Mouse (Mus musculus) midbrain, embryonic 15.5 days (tissue): ENCODE data around the gene Mcemp1. TPM values are rescaled to one million over a fixed set of nuclear protein-coding genes. Genes with fewer than 3 reads are reported as not detected.

Source experiments
- ATAC-seq: fragments of 200-750 bp; cut with Nextera tagmentation; replicated peaks from 2 replicates; pipeline ENCODE4 v1.8.0; 2017; ENCODE audit warnings: moderate TSS enrichment
- H3K27ac ChIP-seq: fragments of 300-500 bp; sonication (generic); 2 replicates; pipeline ENCODE4 v1.5.1; 2015; ENCODE audit warnings: mild to moderate bottlenecking, inconsistent platforms
- H3K27me3 ChIP-seq: fragments of 300-500 bp; sonication (generic); replicated peaks from 2 replicates; pipeline ENCODE4 v1.6.1; 2015; ENCODE audit warnings: inconsistent platforms
- H3K36me3 ChIP-seq: fragments of 300-500 bp; sonication (generic); replicated peaks from 2 replicates; pipeline ENCODE4 v1.6.1; 2015; ENCODE audit warnings: inconsistent platforms
- H3K4me1 ChIP-seq: fragments of 300-500 bp; sonication (generic); 2 replicates; pipeline ENCODE4 v1.6.1; 2015; ENCODE audit warnings: inconsistent platforms
- H3K4me2 ChIP-seq: fragments of 300-500 bp; sonication (generic); 2 replicates; pipeline ENCODE4 v1.6.1; 2015; ENCODE audit warnings: inconsistent platforms, mild to moderate bottlenecking, moderate library complexity
- H3K4me3 ChIP-seq: fragments of 300-500 bp; sonication (generic); 2 replicates; pipeline ENCODE4 v1.5.1; 2015; ENCODE audit warnings: mild to moderate bottlenecking, inconsistent platforms
- H3K9ac ChIP-seq: fragments of 300-500 bp; sonication (generic); 2 replicates; pipeline ENCODE4 v1.6.1; 2015; ENCODE audit warnings: mild to moderate bottlenecking, inconsistent platforms
- H3K9me3 ChIP-seq: fragments of 300-500 bp; sonication (generic); 2 replicates; pipeline ENCODE4 v1.6.1; 2016; ENCODE audit warnings: inconsistent platforms
- WGBS: fragments of 180-500 bp; shearing (Covaris S2); methylation state at CpG from one replicate; pipeline ENCODE4 v1.1.7; 2015; ENCODE audit warnings: mixed read lengths; 5-methylcytosine and 5-hydroxymethylcytosine counted together
- polyA plus RNA-seq: library from polyadenylated mRNA; unstranded; fragments of >200 nt; fragmentation: Nextera tagmentation; extraction: Ambion mirVana; gene quantifications from 2 replicates; pipeline ENCODE4 v1.2.1, GENCODE M21; 2015

Gene Mcemp1
- polyA plus RNA-seq, 1 experiment from 2014 or later, result 0.26 TPM

DNA sequence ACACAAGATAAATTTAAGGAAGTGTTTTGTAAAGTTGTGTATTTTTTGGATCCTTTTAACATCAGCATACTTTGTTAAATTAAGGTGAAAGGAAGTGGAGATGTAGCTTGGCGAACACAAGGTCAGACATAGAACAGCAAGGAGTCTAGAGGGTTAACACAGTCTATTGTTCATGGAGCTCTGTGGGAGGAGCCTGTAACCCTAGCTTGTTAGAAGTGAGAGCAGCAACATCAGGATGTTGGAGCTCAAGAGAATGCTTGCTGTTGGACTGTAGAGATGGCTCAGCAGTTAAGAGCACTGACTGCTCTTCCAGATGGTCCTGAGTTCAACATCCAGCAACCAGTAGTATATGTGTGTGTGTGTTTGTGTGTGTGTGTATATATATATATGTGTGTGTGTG lies 16.6 kb upstream of the Mcemp1 start:
- Histone ChIP-seq H3K27me3 (no peaks in the 10 kb centered on the region), H3K4me1 (no peaks in the 10 kb centered on the region), H3K36me3 (no peaks in the 10 kb centered on the region), H3K9ac (no peak overlapping the region), H3K27ac (no peak overlapping the region), H3K4me2 (no peak overlapping the region), H3K9me3 (no peaks in the 10 kb centered on the region), H3K4me3 (no peak overlapping the region)
- no peak for ATAC-seq
- 36% methylated on average over 1 of the region's 1 CpGs for WGBS

DNA sequence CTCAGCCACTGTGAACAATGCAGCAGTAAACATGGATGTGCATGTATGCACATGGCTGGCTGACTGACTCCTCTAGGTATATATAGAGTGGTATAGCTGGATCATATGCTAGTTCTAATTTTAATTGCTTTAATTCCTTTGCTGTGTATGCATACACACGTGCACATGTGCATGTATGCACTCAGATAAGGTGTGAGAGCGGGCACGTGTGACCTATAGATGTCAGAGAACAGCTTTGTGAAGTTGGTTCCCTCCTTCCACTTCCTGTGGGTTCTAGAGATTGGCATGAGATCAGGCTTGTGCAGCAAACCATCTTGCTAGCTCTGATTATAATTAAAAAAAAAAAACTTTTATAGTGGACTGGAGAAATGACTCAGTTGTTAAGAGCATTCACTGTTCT lies 12.7 kb upstream of the Mcemp1 start:
- 69% methylated on average over 3 of the region's 3 CpGs for WGBS
- H3K4me1 ChIP-seq, result peaks cover 9% of the 10 kb centered on the region
- H3K36me3 ChIP-seq, result no peaks in the 10 kb centered on the region
- no peak overlapping the region for H3K4me3 ChIP-seq
- no peaks in the 10 kb centered on the region for H3K27me3 ChIP-seq
- H3K9ac ChIP-seq, result no peak overlapping the region
- no peaks in the 10 kb centered on the region for H3K9me3 ChIP-seq
- H3K27ac ChIP-seq, result no peak overlapping the region
- no peak overlapping the region for H3K4me2 ChIP-seq
- ATAC-seq, result no peak

DNA sequence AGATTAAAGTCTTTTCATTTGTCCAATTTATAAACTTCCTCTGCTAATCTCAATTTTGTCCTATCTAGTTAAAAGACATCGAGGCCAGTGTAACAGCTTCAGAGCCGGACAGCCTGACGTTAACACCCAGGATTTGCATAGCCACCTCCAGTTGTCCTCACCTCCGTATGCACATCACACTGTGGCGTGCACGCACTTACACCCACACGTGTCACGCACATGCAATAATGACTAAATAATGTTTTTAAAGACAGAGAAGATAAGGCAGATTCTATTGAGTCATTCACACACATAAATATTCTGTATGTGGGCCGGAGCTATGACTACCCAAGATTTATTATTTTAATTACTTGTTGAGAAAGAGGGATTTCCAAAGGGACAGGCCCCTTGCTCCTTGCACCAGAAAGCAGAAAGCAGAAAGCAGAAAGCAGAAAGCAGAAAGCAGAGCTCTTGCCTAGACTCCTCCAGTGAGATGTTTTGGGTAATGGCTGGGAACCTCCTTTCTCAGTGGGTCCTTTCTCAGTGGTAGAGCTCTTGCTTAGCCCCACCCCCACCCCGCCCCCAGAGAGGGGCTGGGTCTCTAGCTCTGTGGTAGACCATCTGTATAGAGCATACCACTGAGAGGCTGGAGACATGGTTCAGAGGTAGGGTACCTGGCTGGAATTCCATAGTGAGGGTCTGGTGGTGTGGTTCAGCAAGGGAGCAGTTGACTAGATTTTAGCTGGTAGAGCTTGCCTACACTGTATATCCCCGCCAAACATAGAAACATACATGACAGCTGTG lies 10.6 kb upstream of the Mcemp1 start:
- no peak for ATAC-seq
- Histone ChIP-seq H3K27me3 (no peaks in the 10 kb centered on the region), H3K4me1 (peaks cover 9% of the 10 kb centered on the region), H3K9ac (no peak overlapping the region), H3K36me3 (no peaks in the 10 kb centered on the region), H3K4me3 (no peak overlapping the region), H3K27ac (no peak overlapping the region), H3K4me2 (no peak overlapping the region), H3K9me3 (no peaks in the 10 kb centered on the region)
- 75% methylated on average over 11 of the region's 11 CpGs for WGBS

DNA sequence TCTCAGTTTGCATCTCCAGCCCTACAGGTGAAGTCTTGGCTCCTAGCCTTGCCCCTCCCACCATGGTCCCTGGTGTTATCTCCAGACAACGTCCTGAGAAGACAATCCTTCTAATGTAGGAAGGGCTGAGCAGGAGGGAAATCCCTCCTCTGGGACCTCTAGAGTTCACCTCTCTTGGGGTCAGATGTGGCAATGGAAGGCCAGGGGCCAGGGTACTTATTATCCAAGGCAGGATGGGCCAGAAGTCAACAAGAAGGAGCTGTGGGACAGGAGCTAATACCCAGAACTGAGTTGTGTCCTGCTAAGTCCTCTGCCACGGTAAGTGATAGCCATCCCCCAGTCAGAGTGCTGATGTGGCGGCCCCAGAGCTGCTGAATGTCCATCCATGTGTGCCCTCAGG lies 10.0 kb upstream of the Mcemp1 start, which contains the start of gene Retn:
Gene Retn (plus strand): TSS at position 245 of the 400 bp plus-strand sequence.
- H3K4me1 ChIP-seq, result peaks cover 9% of the 10 kb centered on the region
- no peak for ATAC-seq

GRCm38 (mm10) chr8:3656725-3657381 lies 8.7 kb upstream of the Mcemp1 start:
- H3K9me3 ChIP-seq, result no peaks in the 10 kb centered on the region
- H3K9ac ChIP-seq, result no peak overlapping the region
- H3K4me2 ChIP-seq, result peak overlapping the region; percentile 16; the same call in 1 of the 2 replicates
- ATAC-seq, result peak; percentile 77
- H3K4me1 ChIP-seq, result peaks cover 9% of the 10 kb centered on the region
- no peaks in the 10 kb centered on the region for H3K27me3 ChIP-seq
- no peaks in the 10 kb centered on the region for H3K36me3 ChIP-seq
- WGBS, result 20% methylated on average over 7 of the region's 7 CpGs
- H3K27ac ChIP-seq, result no peak overlapping the region
- H3K4me3 ChIP-seq, result 0 out of 2 replicates have a peak overlapping the region, but pooled peaks have one; percentile 9

More for the DNA sequence above, 10.0 kb upstream of the Mcemp1 start, which contains the start of gene Retn:
- no peaks in the 10 kb centered on the region for H3K36me3 ChIP-seq
- no peak within 1 kb of the TSS for H3K4me3 ChIP-seq
- WGBS, result 72% methylated on average over 3 of the region's 3 CpGs
- no peaks in the 10 kb centered on the region for H3K27me3 ChIP-seq
- no peak within 1 kb of the TSS for H3K27ac ChIP-seq
- H3K9me3 ChIP-seq, result no peaks in the 10 kb centered on the region
- no peak within 1 kb of the TSS for H3K9ac ChIP-seq
- no peak within 1 kb of the TSS for H3K4me2 ChIP-seq

DNA sequence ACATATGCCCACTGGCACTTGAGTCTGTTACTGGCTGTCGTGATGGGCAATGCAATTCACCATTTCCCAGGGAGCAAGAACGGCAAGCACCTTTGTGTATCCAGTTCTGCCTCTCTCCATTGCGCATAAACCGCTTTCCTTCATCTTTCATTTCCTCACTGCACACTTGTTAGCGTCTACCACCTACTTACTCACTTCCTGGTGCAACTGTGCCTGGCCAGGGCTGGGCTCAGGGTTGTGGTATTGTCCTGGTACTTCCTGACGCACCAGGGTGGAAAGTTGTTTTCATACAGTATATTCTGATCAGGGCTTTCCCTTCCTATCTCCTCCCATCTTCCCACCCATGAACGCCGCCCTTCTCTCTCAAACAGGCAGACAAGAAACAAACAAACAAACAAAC lies 4.7 kb upstream of the Mcemp1 start:
- no peaks in the 10 kb centered on the region for H3K27me3 ChIP-seq
- peaks cover 9% of the 10 kb centered on the region for H3K4me1 ChIP-seq
- H3K4me3 ChIP-seq, result no peak overlapping the region
- 86% methylated on average over 8 of the region's 8 CpGs for WGBS
- no peak overlapping the region for H3K27ac ChIP-seq
- H3K9ac ChIP-seq, result no peak overlapping the region
- no peaks in the 10 kb centered on the region for H3K9me3 ChIP-seq
- H3K4me2 ChIP-seq, result no peak overlapping the region
- no peak for ATAC-seq
- H3K36me3 ChIP-seq, result no peaks in the 10 kb centered on the region

DNA sequence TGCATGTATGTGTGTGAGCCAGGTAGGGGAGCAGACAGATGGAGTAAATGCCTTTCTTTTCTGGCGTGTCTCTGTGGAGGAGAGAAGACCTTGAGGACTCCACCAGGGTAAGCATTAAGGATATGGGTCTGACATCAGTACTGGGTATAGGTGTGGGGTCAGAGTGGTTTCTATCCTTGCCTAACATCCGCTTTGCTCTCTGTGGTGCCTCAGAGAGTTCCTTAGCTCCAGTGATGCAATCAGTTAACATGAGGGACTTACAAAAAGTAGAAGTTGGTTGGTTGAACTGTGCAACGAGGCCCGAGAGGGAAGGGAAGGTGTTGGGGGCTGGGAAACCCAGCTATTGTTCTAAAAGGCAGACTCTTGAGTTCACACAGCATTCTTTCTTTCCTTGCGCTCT lies 1.1 kb upstream of the Mcemp1 start:
- H3K9me3 ChIP-seq, result no peaks in the 10 kb centered on the region
- H3K9ac ChIP-seq, result no peak overlapping the region
- no peaks in the 10 kb centered on the region for H3K36me3 ChIP-seq
- ATAC-seq, result no peak
- 63% methylated on average over 5 of the region's 5 CpGs for WGBS
- H3K27ac ChIP-seq, result no peak overlapping the region
- H3K4me3 ChIP-seq, result no peak overlapping the region
- no peak overlapping the region for H3K4me2 ChIP-seq
- H3K4me1 ChIP-seq, result no peaks in the 10 kb centered on the region
- H3K27me3 ChIP-seq, result no peaks in the 10 kb centered on the region

DNA sequence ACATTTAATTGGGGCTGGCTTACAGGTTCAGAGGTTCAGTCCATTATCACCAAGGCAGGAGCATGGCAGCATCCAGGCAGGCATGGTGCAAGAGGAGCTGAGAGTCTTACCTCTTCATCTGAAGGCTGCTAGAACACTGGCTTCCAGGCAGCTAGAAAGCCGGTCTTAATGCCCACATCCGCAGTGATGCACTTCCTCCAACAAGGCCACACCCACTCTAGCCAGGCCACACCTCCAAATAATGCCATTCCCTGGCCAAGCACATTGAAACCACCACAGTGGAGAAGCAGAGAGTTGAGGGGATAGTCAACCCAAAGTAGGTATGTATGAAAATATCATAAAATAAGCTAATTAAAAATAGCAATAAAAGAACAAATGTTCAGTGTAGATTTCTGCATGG lies 4.8 kb downstream of the Mcemp1 start:
- no peaks in the 10 kb centered on the region for H3K9me3 ChIP-seq
- no peak for ATAC-seq
- no peaks in the 10 kb centered on the region for H3K36me3 ChIP-seq
- WGBS, result 83% methylated on average over 2 of the region's 2 CpGs
- H3K9ac ChIP-seq, result no peak overlapping the region
- H3K4me3 ChIP-seq, result no peak overlapping the region
- H3K27ac ChIP-seq, result no peak overlapping the region
- 0 out of 2 replicates have a peak, but pooled peaks cover 7% of the 10 kb centered on the region for H3K4me1 ChIP-seq
- H3K27me3 ChIP-seq, result no peaks in the 10 kb centered on the region
- no peak overlapping the region for H3K4me2 ChIP-seq

DNA sequence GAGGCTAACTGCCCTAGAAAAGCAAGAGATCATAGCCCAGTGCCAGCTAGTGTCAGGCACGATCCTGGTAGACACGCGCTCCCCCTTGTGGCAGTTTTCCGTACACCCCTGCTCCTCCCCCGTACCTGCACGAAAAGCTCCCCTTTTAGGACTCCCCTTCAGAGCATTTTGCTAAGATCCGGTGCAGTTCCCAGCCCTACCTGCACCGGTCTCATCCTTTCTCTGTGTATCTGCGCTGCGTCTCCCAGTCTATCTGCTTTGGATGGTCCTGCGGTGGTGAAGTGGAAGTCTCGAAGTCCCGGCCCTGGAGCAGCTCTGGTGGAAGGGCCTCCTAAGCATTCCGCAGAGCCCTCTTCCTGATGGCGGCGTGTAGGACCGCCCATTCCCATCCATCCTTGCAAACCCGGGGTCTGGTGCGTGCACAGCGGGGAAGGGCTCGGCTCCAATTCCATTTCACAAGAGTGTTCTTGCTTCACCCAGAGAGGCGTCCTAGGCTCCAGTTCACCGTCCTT lies 6.5 kb downstream of the Mcemp1 start, which contains the start of gene Fcor:
Gene Fcor (minus strand): TSS at position 383 of the 512 bp plus-strand sequence.
- Histone ChIP-seq H3K36me3 (no peaks in the 10 kb centered on the region), H3K4me2 (peak within 1 kb of the TSS; percentile 56), H3K27me3 (no peaks in the 10 kb centered on the region), H3K9me3 (no peaks in the 10 kb centered on the region), H3K27ac (peak within 1 kb of the TSS; percentile 75), H3K4me3 (peak within 1 kb of the TSS; percentile 53), H3K9ac (peak within 1 kb of the TSS; percentile 42), H3K4me1 (peaks cover 12% of the 10 kb centered on the region; the same call in 1 of the 2 replicates)
- WGBS, result under 1% methylated on average over 23 of the region's 23 CpGs
- peak; percentile 89 for ATAC-seq

DNA sequence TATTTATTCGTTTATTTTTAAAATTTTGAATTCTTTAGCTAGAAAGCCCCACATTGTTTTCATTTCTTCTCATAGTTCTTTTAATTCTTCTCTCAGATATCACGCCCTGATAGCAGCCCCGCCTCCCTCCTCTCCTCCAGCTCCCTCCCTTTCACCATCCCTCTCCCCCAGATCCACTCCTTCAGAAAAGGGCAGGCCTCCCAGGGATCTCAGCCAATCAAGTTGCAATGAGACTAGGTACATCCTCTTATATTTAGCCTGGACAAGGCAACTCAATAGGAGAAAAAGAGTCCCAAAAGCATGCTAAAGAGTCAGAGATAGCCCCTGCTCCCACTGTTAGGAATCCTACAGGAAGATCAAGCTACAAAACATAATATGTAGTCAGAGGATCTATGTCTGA lies 9.1 kb downstream of the Mcemp1 start:
- Histone ChIP-seq H3K4me2 (no peak overlapping the region), H3K27me3 (no peaks in the 10 kb centered on the region), H3K36me3 (peaks cover 8% of the 10 kb centered on the region; the same call in 1 of the 2 replicates), H3K9me3 (no peaks in the 10 kb centered on the region), H3K27ac (no peak overlapping the region), H3K4me3 (no peak overlapping the region), H3K4me1 (peaks cover 27% of the 10 kb centered on the region), H3K9ac (no peak overlapping the region)
- no peak for ATAC-seq
- WGBS, result 54% methylated on average over 3 of the region's 3 CpGs

DNA sequence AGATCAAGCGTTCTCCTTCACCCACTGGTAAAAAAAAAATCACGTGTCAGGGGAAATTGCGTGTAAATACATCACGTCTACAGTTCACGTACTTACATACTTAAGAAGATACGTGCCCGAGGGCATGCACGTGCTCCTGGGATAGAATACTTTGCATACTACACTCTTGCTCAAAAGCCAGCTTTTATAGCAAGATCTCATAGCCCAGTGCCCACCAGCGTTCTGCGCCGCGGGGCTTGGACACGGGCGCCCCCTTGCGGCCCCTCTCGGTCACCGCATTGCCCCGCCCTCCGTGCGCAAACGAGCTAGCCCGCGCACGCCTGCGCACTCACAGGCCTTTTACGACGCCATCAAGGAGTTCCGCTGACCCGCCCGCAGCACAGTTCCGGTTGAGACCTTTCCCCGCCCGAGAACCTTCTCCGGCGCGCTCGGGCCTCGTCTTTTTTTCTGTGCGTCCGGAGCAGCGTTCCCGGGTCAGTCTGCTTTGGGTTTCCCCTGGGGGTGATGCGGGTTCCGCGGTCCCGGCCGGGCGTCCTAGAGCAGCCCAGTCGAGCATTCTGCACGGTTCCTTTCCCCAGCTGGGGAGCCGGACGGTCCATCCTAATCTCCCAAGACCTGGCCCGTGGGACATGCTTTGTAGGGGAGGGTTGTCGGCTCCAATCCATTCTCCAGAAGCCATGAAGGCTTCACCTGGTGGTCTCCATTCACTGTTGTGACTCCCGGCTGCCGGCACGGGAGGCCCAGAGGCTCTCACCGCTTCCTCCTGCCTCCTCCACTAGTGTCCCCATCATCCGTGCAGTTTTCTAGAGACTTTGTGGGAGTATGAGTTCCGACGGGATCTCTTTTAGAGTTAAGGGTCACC lies 10.8 kb downstream of the Mcemp1 start, which contains the start of gene Trappc5:
Gene Trappc5 (plus strand): TSS at position 169 of the 862 bp plus-strand sequence.
- H3K4me3 ChIP-seq, result peak within 1 kb of the TSS; percentile 94
- 1% methylated on average over 61 of the region's 61 CpGs for WGBS
- H3K9ac ChIP-seq, result peak within 1 kb of the TSS; percentile 93
- peaks cover 16% of the 10 kb centered on the region; the same call in 1 of the 2 replicates for H3K36me3 ChIP-seq
- peak within 1 kb of the TSS; percentile 67 for H3K4me2 ChIP-seq
- H3K9me3 ChIP-seq, result no peaks in the 10 kb centered on the region
- H3K27ac ChIP-seq, result peak within 1 kb of the TSS; percentile 89
- ATAC-seq, result peak; percentile 83
- no peaks in the 10 kb centered on the region for H3K27me3 ChIP-seq
- peaks cover 24% of the 10 kb centered on the region for H3K4me1 ChIP-seq
